Mouse (Mus musculus): ENCODE data around the gene Tuba1b.
"Not testable (repeated sequence)": the region's sequence is repeated elsewhere in the genome, so short reads cannot be mapped to it uniquely, and the experiment has no call there.

Gene Tuba1b

GRCm38 (mm10) chr15:98934217-98934839 lies at the start of gene Tuba1b:
TSS of gene Tuba1b (minus strand) at chr15:98934565.
- no peak for DNase-seq (ENCODE audit: extremely low read depth, low read depth, low spot score)

DNA sequence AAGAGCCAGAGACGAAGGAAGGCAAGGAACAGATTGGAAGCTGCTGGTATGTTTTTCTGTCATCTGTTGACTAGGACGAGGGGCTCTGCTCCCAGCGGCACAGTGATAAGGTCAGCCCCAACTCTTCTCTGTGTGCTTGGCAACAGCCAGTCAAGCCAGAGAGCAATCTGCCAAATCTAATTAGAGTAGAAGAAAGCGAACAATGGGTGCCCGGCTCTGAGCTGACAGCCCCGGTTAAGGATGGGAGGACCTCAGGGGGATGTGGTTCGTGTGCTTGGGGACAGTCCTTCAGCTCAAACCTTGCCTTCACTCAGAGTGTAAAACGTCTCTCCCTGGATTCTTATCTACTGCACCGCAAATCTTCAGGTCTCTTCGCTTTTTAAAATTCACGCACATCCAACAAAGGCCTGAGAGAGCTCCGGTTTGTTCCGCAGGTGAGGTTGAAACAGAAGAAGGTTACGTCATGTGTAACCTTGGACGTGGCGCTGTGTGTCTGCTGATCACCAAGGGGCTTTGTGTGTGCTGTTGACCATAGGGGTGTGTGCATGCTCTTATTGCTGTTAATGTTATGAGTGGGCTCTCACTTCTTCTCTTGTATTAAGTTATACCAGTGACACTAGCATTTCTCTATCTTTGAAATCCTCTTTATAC lies 49.2 kb upstream of the Tuba1b start:
- no peak for DNase-seq (ENCODE audit: extremely low read depth, low read depth, low spot score)

DNA sequence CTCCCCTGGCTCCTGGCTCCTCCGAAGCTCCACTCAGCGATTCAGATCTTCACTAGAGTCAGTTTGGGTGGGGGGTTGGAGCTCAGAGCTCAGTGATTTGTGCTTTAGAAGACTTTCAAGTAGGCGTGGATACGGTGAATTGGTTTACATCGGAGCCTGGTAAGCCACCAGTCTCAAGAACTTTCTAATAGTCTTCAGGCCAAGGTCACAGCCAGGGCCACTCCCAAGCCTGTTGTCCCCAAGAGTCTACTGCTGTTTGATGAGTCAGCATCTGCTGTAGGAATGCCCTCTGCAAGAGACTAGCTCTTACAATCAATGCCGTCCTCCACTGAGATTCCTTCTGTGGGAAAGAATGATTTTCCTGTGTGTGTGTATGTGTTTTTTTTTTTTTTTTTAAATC lies 47.7 kb upstream of the Tuba1b start:
- no peak for DNase-seq (ENCODE audit: extremely low read depth, low read depth, low spot score)

DNA sequence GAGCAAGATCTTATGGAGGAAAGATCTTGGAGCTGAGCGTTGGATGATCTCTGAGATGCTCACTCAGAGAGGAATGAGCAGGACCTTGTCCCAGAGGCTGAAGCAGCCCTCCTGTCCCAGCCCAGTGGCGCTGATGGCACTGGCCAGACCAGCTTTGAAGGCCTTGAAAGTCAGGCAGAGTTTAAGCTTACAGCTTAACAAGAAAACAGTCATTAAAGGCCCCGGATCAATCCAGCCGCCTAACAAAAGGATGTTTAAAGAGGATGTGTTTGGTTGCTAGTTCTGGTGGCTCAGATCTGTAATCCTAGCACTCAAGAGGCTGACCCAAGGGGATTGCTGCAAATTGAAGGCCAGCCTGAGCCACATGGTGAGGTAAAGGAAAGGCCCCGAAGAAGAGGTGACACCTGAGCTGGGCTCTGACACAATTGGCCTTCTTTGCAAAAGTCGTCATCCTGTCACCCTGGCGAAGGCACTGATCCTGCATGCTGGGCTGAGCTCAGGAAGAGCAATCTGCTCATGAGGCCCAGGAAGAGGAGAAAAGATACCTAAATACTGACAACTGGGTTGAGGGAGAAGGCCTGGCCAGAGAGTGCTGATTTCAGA lies 45.7 kb upstream of the Tuba1b start:
- DNase-seq (ENCODE audit: extremely low read depth, low read depth, low spot score): no peak

GRCm38 (mm10) chr15:98978409-98979172 lies 44.2 kb upstream of the Tuba1b start:
- no peak for DNase-seq (ENCODE audit: extremely low read depth, low read depth, low spot score)

- DNase-seq (ENCODE audit: extremely low read depth, low read depth, low spot score): no peak
Observed at GRCm38 (mm10) chr15:98977759-98978408, 43.5 kb upstream of the Tuba1b start.

DNA sequence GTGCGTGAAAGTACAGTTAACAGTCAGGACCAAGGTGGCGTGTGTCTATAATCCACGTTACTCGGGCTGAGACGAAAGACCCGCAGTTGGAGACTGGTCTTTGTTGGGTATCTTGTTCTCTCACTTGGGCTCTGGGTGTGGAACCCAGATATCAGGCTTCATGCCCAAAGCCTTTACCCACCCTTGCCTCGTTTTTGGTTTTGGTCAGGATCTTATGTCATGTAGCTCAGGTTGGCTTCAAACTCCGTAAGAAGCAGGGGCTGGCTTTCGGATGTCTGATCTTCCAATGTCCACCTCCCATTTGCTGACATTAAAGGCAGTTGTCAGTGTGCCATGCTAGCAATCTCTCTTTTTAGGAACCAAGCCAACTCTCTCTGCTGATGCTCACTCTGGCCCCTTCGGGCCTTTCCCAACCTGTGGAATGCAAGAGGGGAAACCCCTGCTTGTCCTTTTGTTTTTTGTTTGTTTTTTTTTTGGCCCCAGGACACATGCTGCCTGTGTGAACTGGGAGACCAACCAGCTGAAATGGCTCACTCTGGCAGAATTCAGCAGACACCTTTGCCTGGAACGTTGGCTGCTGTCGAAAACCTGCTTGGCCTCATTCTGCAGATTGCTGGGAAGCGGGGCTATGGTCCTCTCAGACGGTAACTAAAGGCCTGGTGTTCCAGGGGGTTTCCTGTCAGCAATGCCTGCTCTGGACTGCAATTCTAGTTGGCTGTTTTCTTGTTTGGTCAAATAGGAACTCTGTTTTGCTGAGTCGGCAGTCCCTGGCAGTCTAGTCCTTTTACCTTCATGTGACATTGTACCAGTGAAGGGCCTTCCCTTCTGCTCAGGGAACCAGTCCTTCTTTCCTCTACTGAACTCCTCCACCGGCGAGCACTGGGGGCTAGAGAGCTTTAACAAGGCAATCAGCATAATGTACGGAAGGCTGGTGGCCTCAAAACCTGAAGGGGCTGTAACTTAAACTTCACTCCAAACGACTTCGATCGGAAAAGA lies 42.7 kb upstream of the Tuba1b start:
- no peak for DNase-seq (ENCODE audit: extremely low read depth, low read depth, low spot score)

- no peak for DNase-seq (ENCODE audit: extremely low read depth, low read depth, low spot score)
Observed at GRCm38 (mm10) chr15:98973015-98973614, 38.8 kb upstream of the Tuba1b start.

GRCm38 (mm10) chr15:98971576-98972320 lies 37.4 kb upstream of the Tuba1b start:
- DNase-seq (ENCODE audit: extremely low read depth, low read depth, low spot score): not testable (repeated sequence)

DNA sequence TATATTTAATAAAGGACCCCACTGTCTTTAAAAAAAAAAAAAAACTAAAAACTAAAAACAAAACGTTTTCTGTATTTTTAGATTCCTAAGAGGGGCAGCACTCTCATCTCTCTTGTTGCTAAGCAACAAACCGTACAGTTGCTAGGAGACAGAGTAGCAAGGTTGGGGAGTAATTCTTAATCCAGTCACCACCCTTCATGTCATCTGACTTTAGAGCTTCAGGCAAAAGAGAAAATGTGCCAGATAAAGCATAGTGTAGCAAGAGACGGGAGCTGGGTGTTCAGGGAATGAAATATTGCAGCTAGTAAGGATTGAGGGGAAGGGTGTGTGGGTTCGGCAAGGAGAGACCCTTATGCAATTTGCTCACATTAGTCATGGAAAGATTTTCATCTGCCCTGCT lies 36.7 kb upstream of the Tuba1b start:
- DNase-seq (ENCODE audit: extremely low read depth, low read depth, low spot score): no peak

GRCm38 (mm10) chr15:98969372-98970101 lies 35.2 kb upstream of the Tuba1b start:
- DNase-seq (ENCODE audit: extremely low read depth, low read depth, low spot score): no peak

- DNase-seq (ENCODE audit: extremely low read depth, low read depth, low spot score): no peak
Observed at GRCm38 (mm10) chr15:98968701-98969371, 34.5 kb upstream of the Tuba1b start.

DNA sequence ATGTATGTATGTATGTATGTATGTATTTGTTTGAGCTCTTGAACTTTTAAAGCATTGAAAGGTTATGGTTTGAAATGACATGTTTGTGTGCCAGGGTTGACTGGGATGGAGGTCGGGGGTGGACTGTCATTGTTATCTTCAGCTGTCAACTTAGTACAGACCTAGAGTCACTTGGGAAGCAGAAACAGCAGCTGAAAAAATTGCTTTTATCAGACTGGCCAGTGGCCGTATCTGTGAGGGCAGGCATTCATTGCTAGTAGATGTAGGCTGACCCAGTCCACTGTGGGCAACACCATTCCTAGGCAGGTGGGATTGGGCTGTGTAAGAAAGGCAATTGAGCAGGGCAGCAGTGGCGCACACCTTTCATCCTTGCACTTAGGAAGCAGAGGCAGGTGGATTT lies 25.2 kb upstream of the Tuba1b start:
- DNase-seq (ENCODE audit: extremely low read depth, low read depth, low spot score): no peak

DNA sequence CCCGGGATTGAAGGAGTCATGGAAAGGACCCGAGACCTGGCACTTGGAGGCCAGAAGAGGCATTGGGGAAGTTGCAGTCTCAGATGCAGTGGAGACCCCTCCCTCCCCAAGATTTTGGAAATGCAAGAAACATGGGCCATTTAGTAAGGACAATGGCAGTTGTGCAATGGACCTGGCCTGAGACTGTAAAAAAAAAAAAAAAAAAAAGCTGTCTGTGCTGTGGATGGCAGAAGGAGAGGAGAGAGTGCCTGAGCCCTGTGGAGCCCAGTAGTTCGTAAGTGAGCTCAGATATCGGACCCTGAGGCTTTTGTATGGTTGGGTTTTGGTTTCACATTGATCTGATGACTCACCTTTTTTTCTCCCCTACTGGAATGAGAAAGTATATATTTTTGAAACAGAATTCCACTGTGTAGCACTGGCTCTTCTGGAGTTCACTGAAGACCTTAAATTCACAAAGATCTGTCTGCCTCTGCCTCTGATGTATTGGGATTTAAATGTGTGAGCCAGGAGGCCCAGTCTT lies 24.6 kb upstream of the Tuba1b start:
- no peak for DNase-seq (ENCODE audit: extremely low read depth, low read depth, low spot score)

DNA sequence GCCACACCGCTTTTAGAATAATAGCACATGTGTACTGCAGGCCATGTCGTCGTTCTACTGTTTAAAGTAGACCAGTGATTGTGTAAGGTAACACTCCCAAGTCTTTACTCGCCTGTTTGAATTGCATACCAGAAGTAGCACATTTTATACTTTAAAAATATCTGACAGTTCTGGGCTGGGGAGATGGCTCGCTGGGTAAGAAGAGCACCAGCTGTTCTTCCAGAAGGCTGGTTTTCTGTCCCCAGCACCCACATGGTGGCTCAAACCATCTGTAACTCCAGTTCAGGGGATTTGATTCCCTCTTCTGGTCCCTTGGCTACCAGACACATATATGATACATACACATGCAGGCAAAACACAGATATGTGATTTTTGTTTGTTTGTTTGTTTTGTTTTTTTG lies 23.1 kb upstream of the Tuba1b start:
- DNase-seq (ENCODE audit: extremely low read depth, low read depth, low spot score): no peak

DNA sequence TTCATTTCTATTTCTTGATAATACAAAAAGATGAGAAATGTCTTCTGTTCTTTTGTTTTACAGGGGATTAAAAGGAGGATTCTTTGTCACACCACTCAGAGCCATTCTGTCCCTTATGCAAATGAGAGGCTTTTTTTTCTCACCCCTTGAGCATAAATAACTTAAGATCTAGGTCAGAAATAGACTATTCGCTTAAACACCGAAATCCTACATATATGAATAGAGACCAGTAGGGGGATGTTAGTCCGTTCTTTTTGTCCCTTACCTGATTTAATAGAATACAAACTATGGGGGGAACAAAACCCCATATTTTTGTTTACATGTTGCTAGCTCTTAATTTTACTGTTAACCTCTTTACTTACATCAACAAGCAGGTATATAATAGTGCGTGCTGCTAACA lies 21.6 kb upstream of the Tuba1b start:
- no peak for DNase-seq (ENCODE audit: extremely low read depth, low read depth, low spot score)

- DNase-seq (ENCODE audit: extremely low read depth, low read depth, low spot score): no peak
Observed at GRCm38 (mm10) chr15:98955324-98955723, 21.0 kb upstream of the Tuba1b start.

Data from fat pad, adult 2 months (tissue).